Mouse (Mus musculus) MEL (cell line): ENCODE measurements around the gene Celf2.

Source experiments
- CTCF ChIP-seq, 3 experiments: IDR thresholded peaks in 2 of 3; conservative IDR thresholded peaks in 1 of 3; 2 replicates each; pipeline ENCODE4 v1.5.1; 2011 to 2012; ENCODE audit warnings: low read length in 3 of 3, low read depth in 2 of 3, mild to moderate bottlenecking in 2 of 3, improper control_type of control experiment in 1 of 3, inconsistent platforms in 1 of 3, mixed read lengths in 1 of 3, moderate library complexity in 1 of 3; ENCODE audit not compliant: control insufficient read depth in 1 of 3, insufficient read depth in 1 of 3, poor library complexity in 1 of 3, severe bottlenecking in 1 of 3
- GATA1 ChIP-seq: IDR thresholded peaks from 2 replicates; pipeline ENCODE4 v1.6.1; 2011; ENCODE audit warnings: low read depth, low read length, improper control_type of control experiment
- HCFC1 ChIP-seq: IDR thresholded peaks from 2 replicates; pipeline ENCODE4 v1.6.1; 2012; ENCODE audit warnings: low read depth, mild to moderate bottlenecking, inconsistent platforms, low read length, improper control_type of control experiment, moderate library complexity

GRCm38 (mm10) chr2:6513176-6513575, 996.2 kb downstream of the Celf2 start:
- no peak for TF ChIP-seq HCFC1
- TF ChIP-seq GATA1: no peak
- TF ChIP-seq CTCF (IDR thresholded peaks at IDR 0.05 in 2 of 3, conservative IDR thresholded peaks at IDR 0.05 in 1 of 3; ENCODE audit: control insufficient read depth in 1 of 3, insufficient read depth in 1 of 3, low read depth in 2 of 3, low read length in 3 of 3, poor library complexity in 1 of 3, severe bottlenecking in 1 of 3): no peak
